Mouse (Mus musculus): ENCODE data around the gene Gm17334.

DNA sequence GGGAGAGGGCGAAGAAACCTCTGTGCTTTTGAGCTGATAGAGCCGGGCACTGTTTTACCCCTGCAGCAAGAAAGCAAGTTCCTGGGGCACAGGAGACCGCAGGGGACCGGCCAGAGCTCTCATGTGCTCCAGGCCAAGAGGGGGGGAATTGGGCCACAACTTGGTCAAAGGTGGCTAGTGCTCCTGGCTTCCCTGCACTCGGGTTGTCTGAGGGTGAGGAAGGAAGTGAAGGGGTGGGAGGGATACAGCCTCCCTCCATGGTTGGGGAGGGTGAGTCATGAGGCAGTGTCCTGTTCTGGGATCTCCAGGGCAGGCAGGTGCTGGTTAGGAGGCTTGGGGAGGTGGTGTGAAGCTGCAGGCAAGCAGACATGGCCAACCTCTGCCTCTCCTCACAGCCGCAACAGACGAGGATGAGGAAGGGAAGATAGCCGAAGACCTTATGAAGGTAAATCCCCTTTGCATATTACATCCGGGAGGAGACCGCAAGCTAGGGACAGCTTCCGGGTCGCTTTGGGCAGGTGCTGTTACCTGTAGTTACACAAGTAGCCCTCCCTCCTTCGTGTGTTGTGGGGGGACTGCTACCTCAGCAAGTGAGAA is 1.8 kb upstream of the Gm17334 start:
- TF ChIP-seq CTCF (IDR thresholded peaks at IDR 0.05; ENCODE audit: borderline replicate concordance, insufficient read depth, low read depth, low read length) (no peak), POLR2A (IDR thresholded peaks at IDR 0.05; ENCODE audit: borderline replicate concordance, insufficient read depth, low read length) (no peak)
